Mouse (Mus musculus): ENCODE data around the gene Cma2. TPM values are rescaled to one million over a fixed set of nuclear protein-coding genes. Genes with fewer than 3 reads are reported as not detected.
"Not testable (repeated sequence)": the region's sequence is repeated elsewhere in the genome, so short reads cannot be mapped to it uniquely, and the experiment has no call there.

Gene Cma2
- total RNA-seq, 2 experiments from 2014 or later = not detected

DNA sequence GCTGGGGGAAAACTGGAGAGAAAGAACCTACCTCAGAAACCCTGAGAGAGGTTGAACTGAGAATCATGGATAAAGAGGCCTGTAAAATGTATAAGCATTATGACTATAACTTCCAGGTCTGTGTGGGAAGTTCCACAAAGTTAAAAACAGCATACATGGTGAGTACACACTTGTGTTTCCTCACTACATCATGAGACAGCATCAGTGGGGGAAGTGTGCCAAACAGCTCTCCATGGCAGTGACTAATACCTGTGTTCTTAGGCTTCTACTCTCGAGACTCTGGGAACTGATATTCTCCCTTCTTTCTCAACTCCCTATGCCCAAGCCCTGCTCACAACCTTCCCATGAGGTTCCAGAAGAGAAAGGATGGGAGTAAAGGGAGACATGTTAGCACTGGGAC is 68.7 kb downstream of the Cma2 start:
- peak in 1 of 2 experiments; percentile 19 for DNase-seq (ENCODE audit: low spot score in 2 of 2)
- intact Hi-C loops (cut with DNase I) = no loop called here

DNA sequence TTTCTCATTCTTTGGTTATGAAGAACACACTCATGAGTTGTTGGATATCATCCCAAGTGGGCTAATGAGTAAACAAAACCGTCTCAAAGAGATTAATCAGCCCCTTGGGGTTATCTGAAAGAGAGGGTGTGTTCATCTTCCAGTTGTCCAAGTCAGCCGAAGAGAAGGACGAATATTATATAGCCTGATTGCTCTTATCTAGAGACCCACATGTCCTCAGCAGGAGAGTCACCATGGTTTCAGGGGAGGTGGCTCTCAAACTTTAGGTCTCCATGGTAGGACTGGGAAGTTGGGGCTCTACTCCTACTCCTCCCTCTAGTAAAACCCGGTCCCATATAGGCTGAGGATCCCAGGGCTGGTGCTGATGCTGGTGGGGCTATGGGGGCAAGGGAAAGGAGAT is 70.5 kb downstream of the Cma2 start:
- DNase-seq (ENCODE audit: low spot score in 2 of 2); intact Hi-C loops (cut with DNase I): not testable (repeated sequence)

Other genes with a start within 250 kb of the Cma2 start
- not detected for gene Tgm1, start 237.1 kb upstream of the Cma2 start, total RNA-seq (2021)
- gene Rabggta, start 228.7 kb upstream of the Cma2 start, total RNA-seq (2021) = 10 to 100 TPM; 50.6 to 50.9 TPM
- gene Dhrs1, start 205.3 kb upstream of the Cma2 start, total RNA-seq (2021) = 10 to 100 TPM; 78.5 to 83.9 TPM
- gene Nop9, start 205.3 kb upstream of the Cma2 start, total RNA-seq (2021) = 10 to 100 TPM; 10.5 to 12.5 TPM
- 1 to 10 TPM; 2.5 to 3.0 TPM for gene Cideb, start 192.5 kb upstream of the Cma2 start, total RNA-seq (2021)
- gene Ltb4r2, start 189.6 kb upstream of the Cma2 start, total RNA-seq (2021) = under 1 TPM; 0.20 to 0.67 TPM
- gene Ltb4r1, start 185.0 kb upstream of the Cma2 start, total RNA-seq (2021) = under 1 TPM; 0.29 to 0.59 TPM
- gene Adcy4, start 166.9 kb upstream of the Cma2 start, total RNA-seq (2021) = 1 to 10 TPM; 3.8 to 8.0 TPM
- gene Ripk3, start 162.1 kb upstream of the Cma2 start, total RNA-seq (2021) = under 1 TPM in 1 of 2 experiments, not detected in 1; 0.89 TPM
- gene Nfatc4, start 127.8 kb upstream of the Cma2 start, total RNA-seq (2021) = 1 to 10 TPM; 1.8 TPM
- 1 to 10 TPM; 7.9 to 9.5 TPM for gene Nynrin, start 97.0 kb upstream of the Cma2 start, total RNA-seq (2021)
- under 1 TPM; 0.29 to 0.49 TPM for gene Cbln3, start 66.6 kb upstream of the Cma2 start, total RNA-seq (2021)
- 10 to 100 TPM; 11.4 to 12.7 TPM for gene Khnyn, start 66.0 kb upstream of the Cma2 start, total RNA-seq (2021)
- gene Sdr39u1, start 50.7 kb upstream of the Cma2 start, total RNA-seq (2021) = 100 to 1,000 TPM in 1 of 2 experiments, 10 to 100 TPM in 1; 89.7 to 104 TPM
- gene Cma1, start 6.3 kb upstream of the Cma2 start, total RNA-seq (2021) = not detected
- not detected for gene Mcpt1, start 67.0 kb downstream of the Cma2 start, total RNA-seq (2021)
- not detected for gene Mcpt9, start 79.5 kb downstream of the Cma2 start, total RNA-seq (2021)
- not detected for gene Mcpt2, start 91.1 kb downstream of the Cma2 start, total RNA-seq (2021)
- not detected for gene Mcpt4, start 111.3 kb downstream of the Cma2 start, total RNA-seq (2021)
- not detected for gene Mcpt8, start 134.3 kb downstream of the Cma2 start, total RNA-seq (2021)
- gene Ctsg, start 151.6 kb downstream of the Cma2 start, total RNA-seq (2021) = not detected
- gene Gzme, start 169.6 kb downstream of the Cma2 start, total RNA-seq (2021) = not detected
- gene Gzmd, start 181.6 kb downstream of the Cma2 start, total RNA-seq (2021) = not detected
- gene Gzmg, start 208.6 kb downstream of the Cma2 start, total RNA-seq (2021) = not detected
- gene Gzmn, start 223.6 kb downstream of the Cma2 start, total RNA-seq (2021) = not detected

All from left cerebral cortex, postnatal 36 days (tissue).